Mouse (Mus musculus) embryonic facial prominence, embryonic 14.5 days (tissue): ENCODE results near the gene Cwc27. TPM values are rescaled to one million over a fixed set of nuclear protein-coding genes. Genes with fewer than 3 reads are reported as not detected.

Source experiments
- ATAC-seq: fragments of 200-750 bp; cut with Nextera tagmentation; 2 replicates; pipeline ENCODE4 v1.8.0; 2017; ENCODE audit warnings: low read depth, moderate number of reproducible peaks, moderate TSS enrichment
- DNase-seq: peaks from one replicate; pipeline ENCODE4 v3.0.0-alpha.2; 2015; ENCODE audit warnings: low spot score
- H3K27ac ChIP-seq: fragments of 300-500 bp; sonication (generic); replicated peaks from 2 replicates; pipeline ENCODE4 v1.5.1; 2014; ENCODE audit warnings: low read depth, mild to moderate bottlenecking, low read length, moderate library complexity
- H3K27me3 ChIP-seq: fragments of 300-500 bp; sonication (generic); replicated peaks from 2 replicates; pipeline ENCODE4 v1.6.1; 2014; ENCODE audit warnings: low read length; ENCODE audit not compliant: control insufficient read depth, insufficient read depth
- H3K36me3 ChIP-seq: fragments of 300-500 bp; sonication (generic); 2 replicates; pipeline ENCODE4 v1.6.1; 2014; ENCODE audit warnings: low read length, mixed read lengths; ENCODE audit not compliant: control insufficient read depth, insufficient read depth
- H3K4me1 ChIP-seq: fragments of 300-500 bp; sonication (generic); 2 replicates; pipeline ENCODE4 v1.6.1; 2014; ENCODE audit warnings: antibody characterized with exemption, low read length; ENCODE audit not compliant: control insufficient read depth, insufficient read depth
- H3K4me2 ChIP-seq: fragments of 300-500 bp; sonication (generic); 2 replicates; pipeline ENCODE4 v1.6.1; 2014; ENCODE audit warnings: low read depth, mild to moderate bottlenecking, low read length, moderate library complexity, mixed read lengths
- H3K4me3 ChIP-seq: fragments of 300-500 bp; sonication (generic); 2 replicates; pipeline ENCODE4 v1.5.1; 2014; ENCODE audit warnings: low read depth, mild to moderate bottlenecking, low read length
- H3K9ac ChIP-seq: fragments of 300-500 bp; sonication (generic); 2 replicates; pipeline ENCODE4 v1.6.1; 2014; ENCODE audit warnings: low read depth, mild to moderate bottlenecking, low read length, moderate library complexity, mixed read lengths
- H3K9me3 ChIP-seq: fragments of 300-500 bp; sonication (generic); 2 replicates; pipeline ENCODE4 v1.6.1; 2016; ENCODE audit warnings: low read length; ENCODE audit not compliant: control insufficient read depth
- WGBS: fragments of 180-500 bp; shearing (Covaris S2); extraction: QIAGEN DNeasy Blood & Tissue Kit; methylation state at CpG from one replicate; pipeline ENCODE4 v1.1.7; 2014; 5-methylcytosine and 5-hydroxymethylcytosine counted together
- polyA plus RNA-seq: library from polyadenylated mRNA; unstranded; fragments of >200 nt; fragmentation: Nextera tagmentation; extraction: Ambion mirVana; gene quantifications from 2 replicates; pipeline ENCODE4 v1.2.1, GENCODE M21; 2014

The Cwc27 gene
- polyA plus RNA-seq, 1 experiment from 2014 or later = 19.1 TPM

GRCm38 (mm10) chr13:104681212-104681611 is 135.7 kb downstream of the Cwc27 start:
- H3K4me2 ChIP-seq = no peak overlapping the region
- ATAC-seq (no peak), DNase-seq (peak; percentile 79)
- H3K4me1 ChIP-seq = peaks cover 10% of the 10 kb centered on the region; the same call in 1 of the 2 replicates
- no peak overlapping the region for H3K9ac ChIP-seq
- no peaks in the 10 kb centered on the region for H3K36me3 ChIP-seq
- H3K4me3 ChIP-seq = no peak overlapping the region
- no peak overlapping the region for H3K27ac ChIP-seq
- H3K27me3 ChIP-seq = no peaks in the 10 kb centered on the region
- peaks cover 3% of the 10 kb centered on the region for H3K9me3 ChIP-seq
- WGBS = 65% methylated on average over 1 of the region's 1 CpGs

DNA sequence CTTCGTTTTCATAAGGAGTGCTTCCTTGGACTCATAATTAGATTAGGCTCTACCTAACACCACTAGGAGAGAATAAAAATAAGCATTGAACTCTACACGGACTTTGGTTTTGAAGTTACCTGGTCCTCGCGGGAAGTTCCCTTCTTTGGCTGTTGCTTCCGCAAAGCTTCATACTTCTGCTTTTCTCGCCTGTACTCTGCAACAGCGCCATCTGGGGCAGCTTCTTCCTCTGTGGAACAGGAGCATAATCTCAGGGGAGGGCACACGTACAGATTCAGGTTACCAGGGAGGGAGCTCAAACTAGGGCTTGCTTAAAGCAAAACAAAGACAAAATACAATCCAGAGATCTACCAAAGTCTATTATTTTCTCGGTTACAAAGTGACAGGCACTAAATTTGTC is 155.8 kb downstream of the Cwc27 start:
- Histone ChIP-seq H3K9me3 (no peaks in the 10 kb centered on the region), H3K27ac (no peak overlapping the region), H3K4me3 (no peak overlapping the region), H3K4me2 (no peak overlapping the region), H3K36me3 (0 out of 2 replicates have a peak, but pooled peaks cover 3% of the 10 kb centered on the region), H3K9ac (no peak overlapping the region), H3K27me3 (no peaks in the 10 kb centered on the region), H3K4me1 (no peaks in the 10 kb centered on the region; the same call in 1 of the 2 replicates)
- DNase-seq (no peak), ATAC-seq (no peak)
- WGBS = 88% methylated on average over 9 of the region's 9 CpGs

GRCm38 (mm10) chr13:104660042-104660680 is 156.8 kb downstream of the Cwc27 start:
- WGBS = 93% methylated on average over 7 of the region's 7 CpGs

GRCm38 (mm10) chr13:104656666-104657272 is 160.2 kb downstream of the Cwc27 start:
- Histone ChIP-seq H3K4me2 (no peak overlapping the region), H3K36me3 (0 out of 2 replicates have a peak, but pooled peaks cover 3% of the 10 kb centered on the region), H3K4me1 (peaks cover 11% of the 10 kb centered on the region), H3K27me3 (no peaks in the 10 kb centered on the region), H3K9ac (no peak overlapping the region), H3K27ac (no peak overlapping the region), H3K4me3 (no peak overlapping the region), H3K9me3 (no peaks in the 10 kb centered on the region)
- ATAC-seq (no peak), DNase-seq (no peak)
- 93% methylated on average over 5 of the region's 5 CpGs for WGBS

More at GRCm38 (mm10) chr13:104660042-104660680, 156.8 kb downstream of the Cwc27 start:
- 0 out of 2 replicates have a peak, but pooled peaks cover 3% of the 10 kb centered on the region for H3K36me3 ChIP-seq
- no peak overlapping the region for H3K4me2 ChIP-seq
- DNase-seq (no peak), ATAC-seq (no peak)
- H3K4me1 ChIP-seq = peaks cover 6% of the 10 kb centered on the region
- H3K9ac ChIP-seq = no peak overlapping the region
- H3K27ac ChIP-seq = no peak overlapping the region
- no peaks in the 10 kb centered on the region for H3K27me3 ChIP-seq
- H3K9me3 ChIP-seq = no peaks in the 10 kb centered on the region
- H3K4me3 ChIP-seq = no peak overlapping the region

GRCm38 (mm10) chr13:104655137-104655536 is 161.8 kb downstream of the Cwc27 start:
- Histone ChIP-seq H3K9ac (no peak overlapping the region), H3K4me3 (no peak overlapping the region), H3K27ac (peak overlapping the region; percentile 17; the same call in 1 of the 2 replicates), H3K27me3 (no peaks in the 10 kb centered on the region), H3K36me3 (0 out of 2 replicates have a peak, but pooled peaks cover 3% of the 10 kb centered on the region), H3K4me1 (peaks cover 11% of the 10 kb centered on the region), H3K4me2 (no peak overlapping the region), H3K9me3 (no peaks in the 10 kb centered on the region)
- peak; percentile 59 for DNase-seq
- no peak for ATAC-seq
- WGBS = 47% methylated on average over 3 of the region's 3 CpGs

- H3K27me3 ChIP-seq = no peaks in the 10 kb centered on the region
- DNase-seq = no peak
- ATAC-seq = no peak
- H3K9ac ChIP-seq = no peak overlapping the region
- no peaks in the 10 kb centered on the region for H3K36me3 ChIP-seq
- no peak overlapping the region for H3K4me2 ChIP-seq
- WGBS = 85% methylated on average over 2 of the region's 2 CpGs
- no peak overlapping the region for H3K27ac ChIP-seq
- no peak overlapping the region for H3K4me3 ChIP-seq
- H3K9me3 ChIP-seq = no peaks in the 10 kb centered on the region
- H3K4me1 ChIP-seq = peaks cover 11% of the 10 kb centered on the region
These were observed 165.2 kb downstream of the Cwc27 start for GRCm38 (mm10) chr13:104651763-104652162.

DNA sequence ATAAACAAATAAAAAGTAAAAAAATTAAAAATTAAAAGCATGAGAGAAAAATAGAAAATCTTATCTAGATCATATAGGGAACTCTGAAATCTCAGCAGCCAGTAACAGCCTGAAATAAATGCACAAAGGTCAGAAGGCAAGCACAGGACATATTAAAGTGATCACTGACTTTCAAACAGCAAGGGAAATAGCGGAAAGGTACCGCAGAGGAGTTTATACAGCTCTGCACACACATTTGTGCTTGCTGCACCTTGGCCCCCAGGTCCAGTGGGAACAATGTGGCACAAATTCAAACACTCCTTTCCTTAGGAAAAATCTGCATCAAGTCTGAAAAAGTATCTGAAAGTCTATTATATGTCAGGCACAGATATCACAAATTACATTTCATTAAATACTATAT is 166.3 kb downstream of the Cwc27 start:
- ATAC-seq (no peak), DNase-seq (no peak)
- H3K4me2 ChIP-seq = no peak overlapping the region
- H3K27ac ChIP-seq = no peak overlapping the region
- no peaks in the 10 kb centered on the region for H3K27me3 ChIP-seq
- no peak overlapping the region for H3K4me3 ChIP-seq
- H3K9ac ChIP-seq = no peak overlapping the region
- no peaks in the 10 kb centered on the region for H3K9me3 ChIP-seq
- H3K36me3 ChIP-seq = no peaks in the 10 kb centered on the region
- H3K4me1 ChIP-seq = peaks cover 10% of the 10 kb centered on the region
- 57% methylated on average over 2 of the region's 2 CpGs for WGBS

DNA sequence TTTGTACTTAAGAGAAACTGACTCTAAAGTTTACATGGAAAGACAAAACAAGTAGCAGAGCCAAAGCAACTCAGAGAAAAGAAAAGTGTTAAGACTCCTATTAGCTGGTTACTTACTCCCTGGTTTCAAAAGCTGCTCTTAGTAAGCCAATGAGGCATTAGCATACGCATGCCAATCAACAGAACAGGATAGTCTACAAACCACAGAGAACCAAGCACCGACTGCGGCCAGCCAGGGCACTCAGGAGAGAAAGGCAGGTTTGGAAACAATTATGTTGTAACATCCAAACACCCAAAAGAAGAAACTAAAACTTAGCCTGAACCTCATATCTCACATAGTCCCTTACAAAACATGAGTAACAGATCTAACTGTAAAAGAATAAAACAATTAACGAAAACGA is 166.8 kb downstream of the Cwc27 start:
- Histone ChIP-seq H3K27me3 (no peaks in the 10 kb centered on the region), H3K4me3 (no peak overlapping the region), H3K4me1 (peaks cover 5% of the 10 kb centered on the region), H3K9ac (no peak overlapping the region), H3K9me3 (no peaks in the 10 kb centered on the region), H3K36me3 (no peaks in the 10 kb centered on the region), H3K27ac (no peak overlapping the region), H3K4me2 (no peak overlapping the region)
- 60% methylated on average over 5 of the region's 5 CpGs for WGBS
- DNase-seq (no peak), ATAC-seq (no peak)
